Mouse (Mus musculus): ENCODE measurements around the gene Zfp687.

The Zfp687 gene

GRCm38 (mm10) chr3:94960322-94960721 is 54.9 kb downstream of the Zfp687 start:
- Histone ChIP-seq H3K36me3 (ENCODE audit: control insufficient read depth, insufficient read depth, low read length, poor library complexity, severe bottlenecking) (peaks cover 22% of the 10 kb centered on the region), H3K27me3 (ENCODE audit: control insufficient read depth, insufficient read depth, low read length, poor library complexity, severe bottlenecking) (no peaks in the 10 kb centered on the region)
- no peak for DNase-seq (ENCODE audit: low read depth, low spot score)

- DNase-seq (ENCODE audit: low read depth, low spot score) = no peak
- H3K27me3 ChIP-seq (ENCODE audit: control insufficient read depth, insufficient read depth, low read length, poor library complexity, severe bottlenecking) = no peaks in the 10 kb centered on the region
- peaks cover 22% of the 10 kb centered on the region for H3K36me3 ChIP-seq (ENCODE audit: control insufficient read depth, insufficient read depth, low read length, poor library complexity, severe bottlenecking)
Measured at GRCm38 (mm10) chr3:94959871-94960270, 55.4 kb downstream of the Zfp687 start.

GRCm38 (mm10) chr3:94958295-94958694 is 57.0 kb downstream of the Zfp687 start:
- peaks cover 22% of the 10 kb centered on the region for H3K36me3 ChIP-seq (ENCODE audit: control insufficient read depth, insufficient read depth, low read length, poor library complexity, severe bottlenecking)
- H3K27me3 ChIP-seq (ENCODE audit: control insufficient read depth, insufficient read depth, low read length, poor library complexity, severe bottlenecking) = no peaks in the 10 kb centered on the region
- DNase-seq (ENCODE audit: low read depth, low spot score) = no peak
